Mouse (Mus musculus) adrenal gland, postnatal 36 days (tissue): ENCODE measurements at regions not wholly inside any gene's neighbourhood (a gene's known extent, or its start where the extent isn't known, plus 50 kb on each side); places are given as distances from the start of the nearest gene placed in this dataset.

Experiments
- DNase-seq, 2 experiments: peaks; one replicate each; pipeline ENCODE4 v3.0.0; 2021; ENCODE audit warnings: mixed read lengths in 1 of 2

GRCm38 (mm10) chr1:52302557-52302956 is 69.5 kb upstream of the Gls start:
- DNase-seq = peak; percentile 74 to 80

- DNase-seq = peak; percentile 32 to 47
These were observed 68.2 kb upstream of the Gls start for GRCm38 (mm10) chr1:52301266-52301665.

GRCm38 (mm10) chr1:52299559-52299958 is 66.5 kb upstream of the Gls start:
- DNase-seq = no peak

- DNase-seq = no peak
These were observed 65.3 kb upstream of the Gls start for GRCm38 (mm10) chr1:52298336-52298735.

GRCm38 (mm10) chr1:52296178-52296577 is 63.1 kb upstream of the Gls start:
- no peak for DNase-seq

- no peak for DNase-seq
These were observed 61.5 kb upstream of the Gls start for GRCm38 (mm10) chr1:52294521-52294920.

- DNase-seq = no peak
These were observed 60.5 kb upstream of the Gls start for GRCm38 (mm10) chr1:52293393-52294099.
